Mouse (Mus musculus): ENCODE measurements around the gene Kcnb1.

Kcnb1 gene

DNA sequence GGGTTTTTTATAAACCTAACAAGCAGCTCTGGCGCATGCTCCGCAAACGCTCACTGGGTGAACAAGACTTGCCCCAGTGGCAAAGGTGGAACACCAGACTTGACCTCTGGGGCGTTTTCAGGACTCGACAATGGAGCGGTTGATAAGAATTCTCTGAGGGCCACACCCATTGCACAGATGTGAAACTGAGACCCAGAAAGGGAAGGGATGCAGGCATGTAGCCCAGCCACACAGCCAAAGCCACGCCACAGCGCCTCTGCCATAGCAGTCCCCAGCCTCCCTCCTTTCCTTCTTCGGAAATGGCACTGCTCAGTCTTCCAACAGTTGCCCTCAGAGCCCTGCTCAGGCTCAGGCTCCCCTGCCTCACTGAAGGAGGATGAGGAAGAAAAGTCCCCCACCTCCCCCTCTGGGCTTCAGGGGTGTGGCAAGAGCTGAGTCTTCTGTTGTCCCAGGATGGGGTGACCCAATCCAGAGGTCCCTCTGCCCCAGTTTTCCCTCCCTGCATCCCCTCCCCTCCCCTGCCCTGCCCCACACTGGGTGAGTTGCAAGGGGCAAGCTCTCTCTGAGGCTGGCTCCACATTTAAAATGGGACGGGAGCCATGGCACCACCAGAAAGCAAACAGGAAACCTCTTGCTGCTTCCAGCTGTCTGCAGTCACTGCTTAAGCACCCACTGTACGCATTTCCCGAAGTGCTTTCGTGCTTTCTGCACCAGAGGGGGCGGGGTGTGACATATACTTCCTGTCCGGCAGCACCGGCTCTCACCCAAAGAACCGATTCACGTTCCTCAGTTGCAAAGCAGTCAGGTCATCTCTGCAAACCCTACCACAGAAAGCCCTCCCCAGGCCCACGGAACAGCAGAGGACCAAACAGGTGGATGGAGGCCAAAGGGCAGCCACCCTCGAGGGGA is 61.0 kb downstream of the Kcnb1 start:
- peak; percentile 29 for DNase-seq (ENCODE audit: low spot score)

DNA sequence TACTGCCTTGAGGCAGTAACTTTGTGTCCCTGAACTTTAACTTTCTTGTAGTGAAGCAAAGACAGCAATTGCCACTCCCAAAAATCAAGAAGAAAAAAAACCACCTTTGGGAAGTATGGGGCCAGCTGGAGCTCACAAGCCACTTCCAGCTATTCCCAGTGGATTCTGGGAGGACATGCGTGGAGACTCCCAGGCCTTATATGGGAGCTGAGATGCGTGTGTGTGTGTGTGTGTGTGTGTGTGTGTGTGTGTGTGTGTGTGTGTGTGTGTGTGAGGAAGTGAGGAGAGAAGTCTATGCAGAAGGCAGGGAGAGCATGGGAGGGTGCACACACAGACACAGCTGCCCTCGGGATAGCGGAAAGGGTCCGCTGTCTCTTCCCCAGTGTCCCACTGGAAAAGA is 62.6 kb downstream of the Kcnb1 start:
- DNase-seq (ENCODE audit: low spot score) = no peak

DNA sequence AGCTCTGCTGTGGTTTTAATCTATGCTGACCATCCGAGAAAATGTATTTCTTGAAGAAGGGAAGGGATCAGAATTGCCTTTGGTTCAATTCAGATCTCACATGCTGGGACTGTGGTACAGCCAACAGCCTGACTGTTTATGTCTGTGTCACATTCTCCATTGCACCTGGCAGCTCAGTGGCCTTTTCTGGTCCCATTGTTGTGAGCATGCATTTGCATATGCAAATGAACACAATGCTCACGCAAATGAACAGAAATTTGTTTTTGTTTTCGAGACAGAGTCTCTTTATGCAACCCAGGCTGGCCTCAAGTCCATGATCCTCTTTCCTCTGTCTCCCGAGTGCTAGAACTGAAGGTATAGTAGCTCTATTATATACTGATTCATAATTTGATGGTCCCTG is 64.2 kb downstream of the Kcnb1 start:
- no peak for DNase-seq (ENCODE audit: low spot score)

DNA sequence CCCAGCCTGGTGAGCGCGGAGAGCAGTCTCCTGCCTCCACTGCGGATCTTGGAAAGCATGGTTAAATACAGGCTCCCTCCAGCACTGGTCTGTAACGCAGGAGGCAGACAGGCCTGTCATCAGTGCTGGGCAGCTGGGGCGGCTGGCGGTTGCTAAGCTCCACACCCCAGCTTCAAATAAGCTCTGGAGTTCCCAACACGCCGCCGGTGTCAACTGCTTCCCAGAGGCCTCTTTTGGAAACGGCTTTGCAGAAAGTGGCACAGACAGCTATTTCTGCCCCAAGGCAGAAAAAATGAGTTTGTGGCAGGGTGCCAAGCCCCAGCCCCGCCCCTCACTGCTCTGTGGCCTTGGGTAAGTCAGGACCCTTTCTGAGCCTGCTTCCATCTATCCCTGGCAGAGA is 66.0 kb downstream of the Kcnb1 start:
- DNase-seq (ENCODE audit: low spot score) = no peak

DNA sequence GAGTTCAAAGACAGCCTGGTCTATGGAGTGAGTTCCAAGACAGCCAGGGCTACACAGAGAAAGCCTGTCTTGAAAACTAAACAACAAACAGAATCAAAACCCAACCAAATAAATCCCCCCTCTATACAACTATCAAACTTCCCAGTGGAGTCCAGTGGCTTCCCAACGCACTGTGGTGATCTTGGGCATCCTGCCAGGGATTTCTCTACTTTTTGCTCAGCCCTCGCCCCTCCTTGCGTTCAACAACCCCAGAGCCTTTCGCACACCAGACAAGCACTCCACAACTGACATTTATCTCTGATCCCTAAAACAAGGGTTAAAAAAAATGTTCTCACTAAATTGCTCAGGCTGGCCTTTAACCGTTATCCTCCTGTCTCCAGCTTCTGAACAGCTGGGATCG is 67.2 kb downstream of the Kcnb1 start:
- no peak for DNase-seq (ENCODE audit: low spot score)

DNA sequence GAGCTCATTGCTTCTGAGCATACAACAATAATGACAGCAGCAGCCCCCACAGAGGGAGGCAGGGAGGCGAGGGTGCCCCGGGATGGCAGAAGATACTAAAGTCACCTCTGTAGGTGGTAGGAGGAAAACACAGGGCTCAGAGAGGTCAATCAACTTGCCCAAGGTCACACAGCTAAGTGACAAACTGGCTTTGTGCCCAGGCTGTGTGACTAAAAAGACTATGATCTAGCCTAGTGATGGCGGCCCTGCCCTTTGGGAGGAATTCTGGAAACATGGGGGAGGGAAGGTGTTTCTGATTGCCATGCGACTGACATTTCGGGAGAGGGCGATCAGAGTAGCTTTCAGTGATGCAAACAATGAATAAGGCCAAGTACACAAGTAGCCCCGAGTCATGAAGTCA is 68.0 kb downstream of the Kcnb1 start:
- DNase-seq (ENCODE audit: low spot score) = no peak

DNA sequence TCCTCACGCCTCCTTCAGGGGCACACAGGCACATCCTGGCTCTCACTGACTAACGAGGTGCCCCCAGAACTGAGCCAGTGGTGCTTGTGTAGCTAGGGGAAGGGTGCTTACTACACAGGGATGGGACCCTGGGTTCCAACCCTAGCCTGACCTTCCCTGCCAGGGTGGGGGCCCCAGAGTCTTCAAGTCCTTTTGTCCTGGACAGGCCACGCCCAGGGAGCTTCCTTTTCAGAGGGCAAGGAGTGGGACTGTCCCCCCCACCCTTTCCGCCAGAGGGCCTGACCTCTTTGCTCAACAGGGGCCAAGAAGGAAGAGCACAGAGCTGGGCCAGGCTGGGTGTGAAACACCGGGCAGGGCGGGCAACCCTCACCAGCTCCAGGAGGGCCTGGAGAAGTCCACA is 68.7 kb downstream of the Kcnb1 start:
- no peak for DNase-seq (ENCODE audit: low spot score)

DNA sequence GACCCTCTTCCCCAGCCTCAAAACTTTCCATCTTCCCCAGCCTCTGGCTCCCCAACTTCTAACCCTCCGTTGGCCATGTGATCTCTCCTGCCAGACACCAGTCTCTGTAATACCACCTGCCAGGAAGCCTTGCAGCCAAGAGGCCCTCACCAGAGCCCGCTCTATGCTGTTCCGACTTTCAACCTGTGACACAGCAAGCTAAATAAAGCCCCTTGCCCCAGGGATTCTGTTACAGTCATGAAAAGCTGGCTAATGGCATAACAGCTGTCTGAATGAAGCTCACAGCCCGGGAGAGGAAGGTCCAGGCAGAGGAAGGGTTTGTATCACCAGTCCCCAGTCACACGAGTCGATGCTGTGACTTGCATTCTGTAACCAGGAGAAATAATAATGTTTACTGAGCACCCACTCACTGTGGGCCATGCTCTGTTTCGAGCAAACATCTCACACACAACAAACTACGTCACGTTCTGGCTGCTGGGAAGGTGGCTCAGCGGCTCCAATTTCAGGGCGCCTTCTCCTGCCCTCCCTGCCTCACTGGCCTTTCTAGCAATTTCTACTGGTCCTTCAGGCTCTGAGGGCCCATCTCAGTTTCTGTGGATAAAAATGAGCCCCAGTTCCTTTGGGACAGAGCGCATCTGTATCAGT is 69.6 kb downstream of the Kcnb1 start:
- no peak for DNase-seq (ENCODE audit: low spot score)

DNA sequence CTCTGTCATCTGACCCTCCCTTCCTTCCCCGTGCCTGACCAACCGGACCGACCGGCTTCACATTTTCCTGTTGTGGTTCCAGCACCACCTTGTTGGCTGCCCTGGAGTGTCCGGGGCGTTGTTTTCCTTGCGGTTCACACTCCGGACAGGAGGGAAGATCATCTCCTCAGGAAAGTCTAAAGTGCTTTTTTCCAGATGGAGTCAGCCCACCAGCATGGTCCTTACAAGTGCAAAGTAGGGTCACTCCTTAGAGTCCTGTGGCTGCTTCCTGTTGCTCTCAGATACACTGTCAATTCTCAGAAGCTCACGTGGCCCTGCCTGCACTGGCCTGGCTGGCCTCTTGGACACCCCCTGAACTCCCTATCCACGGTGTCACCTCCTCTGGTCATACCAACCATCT is 71.9 kb downstream of the Kcnb1 start:
- no peak for DNase-seq (ENCODE audit: low spot score)

DNA sequence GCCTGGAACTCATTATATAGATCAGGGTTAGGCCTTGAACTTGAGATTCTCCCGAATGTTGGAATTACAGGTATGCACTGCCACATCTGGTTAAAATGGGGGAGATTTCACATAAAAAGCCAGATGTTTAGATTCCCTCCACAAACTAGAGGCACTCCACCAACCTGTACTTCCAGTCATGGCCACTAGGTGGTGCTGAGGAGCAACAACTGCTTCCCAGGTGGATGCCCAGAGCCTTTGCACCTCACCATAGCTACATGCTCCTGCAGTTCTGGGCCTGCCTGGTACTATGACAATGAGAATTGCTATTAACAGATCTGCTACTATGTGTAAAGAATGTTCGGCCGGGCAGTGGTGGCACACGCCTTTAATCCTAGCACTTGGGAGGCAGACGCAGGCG is 77.2 kb downstream of the Kcnb1 start:
- DNase-seq (ENCODE audit: low spot score) = peak; percentile 89

DNA sequence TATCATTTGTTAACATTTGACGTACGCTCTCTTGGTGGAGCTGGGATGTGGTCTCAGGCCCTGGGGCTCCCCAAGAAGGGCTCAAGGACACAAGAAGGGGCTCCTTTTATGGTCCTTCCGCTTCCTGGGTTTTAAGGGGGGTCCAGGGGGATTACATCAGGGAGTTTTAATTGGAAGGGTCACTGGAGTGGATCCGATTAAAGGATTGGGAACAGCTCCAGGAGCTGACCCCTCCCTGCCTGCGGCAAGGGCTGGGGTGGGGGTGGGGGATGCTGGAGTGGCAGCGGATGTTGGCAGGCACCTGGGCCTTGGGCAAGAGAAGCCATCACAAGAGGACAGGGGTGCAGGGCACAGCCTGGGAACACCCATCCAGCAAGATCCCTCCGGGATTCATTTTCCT is 77.7 kb downstream of the Kcnb1 start:
- no peak for DNase-seq (ENCODE audit: low spot score)

DNA sequence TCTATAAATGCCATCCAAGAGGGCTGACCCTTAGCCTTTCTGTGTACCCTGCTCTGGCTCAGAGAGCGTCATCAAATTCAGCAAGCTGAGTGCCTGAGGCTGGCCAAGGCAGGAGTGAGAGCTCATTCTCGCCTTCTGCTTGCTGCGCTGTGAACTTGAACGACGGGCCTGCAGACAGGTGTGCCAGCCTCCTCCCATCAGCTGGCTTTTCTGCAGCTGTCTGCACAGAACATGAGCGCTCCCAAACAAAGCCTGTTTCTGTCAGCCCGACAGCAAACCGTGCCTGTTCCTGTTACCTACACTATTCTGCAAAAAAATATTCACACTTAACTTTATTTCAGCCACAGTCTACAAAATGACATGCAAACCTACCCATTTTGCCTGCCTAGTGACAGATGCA is 80.4 kb downstream of the Kcnb1 start:
- no peak for DNase-seq (ENCODE audit: low spot score)

DNA sequence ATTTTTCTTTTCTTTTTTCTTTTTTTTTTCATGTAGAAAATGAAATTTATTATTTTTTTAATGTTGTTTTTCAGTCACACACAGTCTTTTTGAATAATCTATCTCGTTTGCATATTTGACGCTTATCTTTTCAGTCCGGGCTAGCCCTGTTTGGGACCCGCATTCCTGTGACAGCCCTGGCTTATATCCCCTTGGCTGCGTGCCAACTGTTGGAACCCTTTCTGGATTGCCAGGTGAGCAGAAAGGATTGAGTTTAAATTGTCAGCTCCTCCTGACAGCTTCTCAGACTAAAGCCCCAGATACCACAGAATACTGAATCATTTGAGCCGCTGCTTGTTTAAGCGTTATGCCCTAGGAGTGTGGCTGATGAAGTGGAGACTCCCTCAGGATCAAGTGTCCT is 86.4 kb downstream of the Kcnb1 start:
- DNase-seq (ENCODE audit: low spot score) = no peak

DNA sequence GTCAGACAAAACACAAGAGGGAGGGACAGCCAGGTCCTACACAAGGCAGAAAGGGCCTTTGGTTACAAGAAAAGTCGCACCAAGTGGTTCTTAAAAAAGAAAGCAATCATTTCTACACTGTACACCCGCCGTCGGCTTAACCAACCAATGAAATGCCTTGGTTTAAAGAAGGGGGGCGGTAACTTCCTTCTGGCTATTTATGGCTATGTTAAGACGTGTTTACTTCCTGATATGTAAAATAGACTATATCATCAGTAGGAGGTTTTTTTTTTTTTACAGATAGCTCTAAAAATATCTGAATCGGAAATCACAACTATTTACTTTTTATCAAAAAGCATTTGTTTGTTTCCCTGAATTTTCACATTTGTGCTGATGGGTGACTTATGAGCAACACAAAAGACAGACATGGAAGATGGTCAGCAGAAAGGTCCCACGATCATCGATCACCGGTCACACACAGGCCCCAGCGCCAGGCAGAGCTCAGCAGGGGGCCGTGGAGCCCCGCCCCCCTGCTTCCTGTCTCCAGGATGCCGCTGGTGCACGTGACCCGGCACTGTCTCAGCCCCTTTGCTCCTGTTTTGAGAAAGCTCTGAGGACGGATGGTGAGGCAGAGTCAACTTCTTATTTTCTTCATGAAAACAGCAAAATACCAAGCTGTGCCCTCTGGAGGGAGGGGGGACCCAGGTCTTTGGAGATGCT is 88.1 kb downstream of the Kcnb1 start:
- DNase-seq (ENCODE audit: low spot score) = no peak

DNA sequence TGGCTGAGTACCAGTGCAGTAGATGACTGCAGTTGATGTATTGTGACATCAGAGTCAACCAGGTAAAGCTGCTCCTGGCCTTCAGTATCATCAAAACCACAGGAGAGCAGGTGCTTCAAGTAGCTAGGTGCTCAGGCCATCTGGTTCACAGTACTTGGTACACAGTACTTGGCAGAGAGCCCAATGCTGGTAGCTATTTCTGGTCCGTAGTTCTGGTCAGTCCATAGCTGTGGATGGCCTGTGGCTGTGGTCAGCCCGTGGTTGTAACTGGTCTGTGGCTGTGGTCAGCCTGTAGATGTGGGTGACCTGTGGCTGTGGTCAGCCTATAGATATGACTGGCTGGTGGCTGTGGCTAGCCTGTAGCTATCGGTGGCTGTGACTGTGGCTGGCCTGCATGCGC is 95.3 kb downstream of the Kcnb1 start:
- DNase-seq (ENCODE audit: low spot score) = no peak

DNA sequence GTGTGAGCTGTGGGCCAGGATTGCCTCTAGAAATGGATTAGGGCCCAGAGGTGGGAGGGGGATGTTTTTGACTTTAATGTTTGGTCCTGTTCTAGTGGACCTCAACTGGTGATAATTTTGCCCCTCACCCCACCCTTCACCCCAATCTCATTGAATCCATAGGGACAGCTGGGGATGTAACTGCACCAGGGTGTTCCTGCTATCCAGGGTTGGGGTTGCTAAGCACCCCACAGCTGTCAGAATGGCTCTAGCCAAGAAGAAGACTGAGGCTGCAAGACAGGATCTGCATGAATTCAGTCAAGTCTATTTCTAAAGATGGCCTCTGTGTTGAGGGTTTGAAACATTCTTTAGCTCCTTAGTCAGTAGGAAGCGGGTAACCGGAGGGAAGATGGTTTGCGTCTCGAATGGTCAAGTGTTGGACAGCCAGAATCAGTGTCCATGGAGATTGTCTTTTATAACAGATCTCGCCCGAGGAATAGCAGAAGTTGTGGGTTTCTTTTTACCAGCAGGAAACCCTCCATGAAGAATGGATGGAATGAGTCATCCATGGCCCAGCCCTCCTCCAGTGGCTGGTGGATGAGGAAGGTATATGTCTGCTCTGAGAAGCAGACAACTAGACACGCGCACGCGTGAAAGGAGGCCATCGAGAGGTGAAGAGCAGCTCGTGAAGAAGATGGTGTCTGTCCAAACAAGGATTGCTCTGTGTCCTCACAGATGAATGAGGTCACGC is 96.6 kb downstream of the Kcnb1 start:
- no peak for DNase-seq (ENCODE audit: low spot score)

DNA sequence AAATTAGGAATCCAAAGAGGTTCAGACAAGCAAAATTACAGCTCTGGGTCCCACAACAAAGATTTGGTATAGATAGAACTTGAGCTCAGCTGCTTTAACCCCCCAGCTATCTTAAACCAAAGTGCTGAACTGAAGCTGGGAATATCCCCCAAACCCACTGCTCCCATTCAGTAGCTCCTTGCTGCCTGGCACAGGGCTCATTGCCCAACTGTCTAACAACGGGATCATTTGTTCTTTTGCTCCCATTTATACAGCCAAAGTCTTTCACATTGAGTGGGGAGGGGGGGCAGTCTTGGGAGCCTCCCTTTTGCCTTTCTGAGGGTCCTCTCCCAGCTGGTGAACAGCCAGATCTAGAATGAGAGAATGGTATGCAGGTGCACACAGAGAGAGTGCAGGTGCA is 99.7 kb downstream of the Kcnb1 start:
- DNase-seq (ENCODE audit: low spot score) = no peak

DNA sequence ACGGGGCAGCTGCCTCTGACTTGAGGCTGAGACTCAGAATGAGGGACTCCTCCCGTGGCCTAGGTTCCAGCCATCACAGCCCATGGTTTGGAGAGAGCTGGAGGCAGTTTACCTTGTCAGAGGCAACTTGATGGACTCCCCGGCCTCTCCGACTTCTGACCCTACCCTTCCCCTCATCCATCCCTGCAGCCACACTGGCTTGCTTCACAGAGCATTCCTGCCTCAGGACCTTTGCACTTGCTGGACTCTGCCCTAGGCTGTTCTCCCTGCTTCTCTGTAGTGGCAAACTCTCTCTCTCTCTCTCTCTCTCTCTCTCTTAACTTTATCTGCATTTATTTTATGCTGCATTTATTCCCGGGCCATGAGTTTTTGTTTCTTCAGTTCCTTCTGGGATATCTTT is 103.1 kb downstream of the Kcnb1 start:
- DNase-seq (ENCODE audit: low spot score) = no peak

DNA sequence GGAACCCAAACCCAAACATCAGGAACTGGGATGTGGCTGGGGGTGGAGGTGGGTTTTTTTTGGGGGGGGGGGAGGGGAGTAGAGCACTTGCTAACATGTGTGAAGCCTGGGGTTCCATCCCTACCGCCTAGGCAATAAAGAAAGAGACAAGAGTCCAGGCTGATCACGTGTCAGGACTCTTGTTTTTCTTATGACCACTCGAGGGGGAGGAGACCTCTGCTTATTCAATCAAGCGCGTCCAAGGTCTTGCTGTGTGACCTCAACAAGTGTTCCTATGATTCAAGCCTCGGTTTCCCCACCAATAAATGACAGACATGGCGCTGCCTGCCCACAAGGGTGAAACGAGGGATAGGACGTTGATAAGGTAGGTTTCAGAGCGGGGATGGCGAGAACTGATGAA is 103.9 kb downstream of the Kcnb1 start:
- DNase-seq (ENCODE audit: low spot score) = no peak

DNA sequence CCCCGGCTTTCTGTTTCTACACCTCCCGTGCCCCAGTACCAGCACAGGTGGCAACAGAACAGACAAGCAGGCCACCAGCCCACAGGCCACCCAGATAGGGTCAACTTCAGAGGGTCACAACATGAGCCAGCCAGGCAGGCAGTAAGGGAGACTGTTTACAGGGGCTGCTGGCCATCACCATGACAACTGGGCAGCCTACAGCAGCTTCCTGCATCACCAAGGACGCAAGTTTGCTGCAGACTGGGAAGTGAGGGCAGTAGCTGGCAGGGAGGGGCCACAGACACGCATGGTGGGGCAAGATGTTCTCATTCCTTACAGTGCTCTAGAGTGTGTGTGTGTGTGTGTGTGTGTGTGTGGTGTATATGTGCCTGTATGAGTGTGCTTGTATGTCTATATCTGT is 108.3 kb downstream of the Kcnb1 start:
- DNase-seq (ENCODE audit: low spot score) = peak; percentile 71

DNA sequence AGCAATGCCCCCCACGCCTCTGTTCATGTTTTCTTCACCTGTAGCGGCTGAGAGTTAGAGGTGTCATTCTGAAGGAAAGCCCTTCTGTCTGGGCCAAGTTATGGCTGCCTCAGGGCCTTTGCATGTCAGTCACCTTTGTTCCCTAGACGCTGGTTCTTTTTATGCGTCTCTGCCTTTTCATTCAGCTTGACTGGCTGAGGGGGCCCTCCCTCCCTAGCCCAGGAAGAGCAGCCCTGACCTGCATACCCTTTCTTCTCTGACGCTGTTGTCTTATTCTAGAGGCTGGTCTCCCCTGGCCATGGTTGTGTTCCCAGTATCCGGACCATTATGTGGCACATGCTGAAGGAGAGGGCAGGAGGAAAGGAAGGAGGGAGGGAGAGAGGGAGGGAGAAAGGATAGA is 108.8 kb downstream of the Kcnb1 start:
- no peak for DNase-seq (ENCODE audit: low spot score)

DNA sequence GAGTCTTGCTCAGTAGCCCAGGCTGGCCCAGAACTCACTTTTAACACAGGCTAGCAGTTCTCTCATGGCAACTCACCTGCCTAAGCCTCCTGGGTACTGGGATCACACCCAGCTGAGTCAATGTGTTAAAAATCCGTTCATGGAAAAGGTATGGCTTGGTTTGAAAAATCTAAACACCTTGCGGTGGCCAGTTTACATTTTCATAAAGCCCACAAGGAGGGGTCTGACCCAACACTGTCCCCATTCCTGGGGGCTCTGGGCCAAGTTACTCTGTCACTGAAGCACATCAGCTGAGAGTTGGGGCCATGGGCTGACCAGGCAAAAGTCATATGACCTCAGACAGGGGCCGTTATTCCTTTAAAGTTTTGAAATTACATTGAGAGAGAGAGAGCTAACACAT is 109.6 kb downstream of the Kcnb1 start:
- no peak for DNase-seq (ENCODE audit: low spot score)
